Mouse (Mus musculus) frontal cortex, adult 2 months (tissue): Measurements from ENCODE around the gene Lrp2. TPM values are rescaled to one million over a fixed set of nuclear protein-coding genes. Genes with fewer than 3 reads are reported as not detected.

Experiments
- DNase-seq, 2 experiments: peaks; one replicate each; pipeline ENCODE4 v3.0.0; 2022; ENCODE audit warnings: low spot score in 1 of 2; ENCODE audit errors: extremely low spot score in 1 of 2
- polyA plus RNA-seq: library from polyadenylated mRNA; depleted of rRNA; stranded (reverse); fragments of >200 nt; gene quantifications from 2 replicates; pipeline ENCODE4 v1.2.3, GENCODE M21; 2012; rRNA removed

The Lrp2 gene
- 0.06 and 0.11 TPM in 2 replicates for polyA plus RNA-seq

- DNase-seq: no peak
These were observed at the start of gene Lrp2 for GRCm38 (mm10) chr2:69585886-69586398. TSS of gene Lrp2 (minus strand) at chr2:69586065.

DNA sequence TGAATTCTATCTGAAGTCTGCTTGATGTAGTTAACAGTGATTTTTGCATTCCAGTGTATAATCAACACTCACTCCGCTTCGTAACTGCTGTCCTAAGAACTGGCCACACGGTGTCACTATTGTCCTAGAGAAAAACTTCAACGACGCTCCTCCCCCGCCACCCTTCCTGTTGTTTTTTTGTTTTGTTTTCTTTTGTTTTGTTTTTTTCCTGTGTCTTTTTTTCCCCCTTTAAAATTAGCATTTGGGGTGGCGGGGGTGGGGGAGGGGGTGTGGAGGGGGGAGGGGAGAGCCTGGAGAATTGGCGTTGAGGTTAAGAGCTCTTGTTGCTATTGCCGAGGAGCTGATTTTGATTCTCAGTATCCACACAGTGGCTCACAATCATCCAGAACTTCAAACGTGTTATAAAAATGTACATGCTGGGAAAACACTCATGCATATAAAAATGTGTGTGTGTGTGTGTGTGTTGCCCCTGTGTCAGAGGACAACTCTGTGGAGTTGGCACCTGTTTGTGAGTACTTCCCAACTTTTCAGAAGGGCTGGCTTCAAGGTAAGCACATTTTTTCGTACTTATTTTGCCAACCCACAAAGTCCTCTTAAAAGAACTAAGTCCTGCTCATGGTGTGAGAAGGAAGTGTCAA is 49.3 kb upstream of the Lrp2 start:
- peak in 1 of 2 experiments; percentile 62 for DNase-seq

GRCm38 (mm10) chr2:69631449-69631848 is 45.6 kb upstream of the Lrp2 start:
- DNase-seq: no peak

DNA sequence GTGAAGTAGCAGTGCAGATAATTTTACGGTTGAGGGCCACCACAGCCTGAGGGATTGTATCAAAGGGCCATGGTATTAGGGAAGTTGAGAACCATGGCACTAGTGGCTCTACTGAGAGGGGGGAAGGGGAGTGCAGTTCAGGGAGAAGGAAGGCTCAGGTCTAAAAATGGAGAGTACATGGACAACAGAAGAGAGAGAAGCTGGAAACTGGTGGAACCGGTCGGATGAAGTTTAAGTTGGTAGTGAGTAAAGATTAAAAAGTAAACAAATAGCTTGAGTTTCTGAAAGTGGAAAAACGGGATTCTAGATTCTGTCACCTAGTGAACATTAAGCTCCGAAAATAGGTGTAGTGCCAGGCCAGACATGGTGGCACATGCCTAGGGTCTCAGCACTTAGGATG is 44.9 kb upstream of the Lrp2 start:
- no peak for DNase-seq

DNA sequence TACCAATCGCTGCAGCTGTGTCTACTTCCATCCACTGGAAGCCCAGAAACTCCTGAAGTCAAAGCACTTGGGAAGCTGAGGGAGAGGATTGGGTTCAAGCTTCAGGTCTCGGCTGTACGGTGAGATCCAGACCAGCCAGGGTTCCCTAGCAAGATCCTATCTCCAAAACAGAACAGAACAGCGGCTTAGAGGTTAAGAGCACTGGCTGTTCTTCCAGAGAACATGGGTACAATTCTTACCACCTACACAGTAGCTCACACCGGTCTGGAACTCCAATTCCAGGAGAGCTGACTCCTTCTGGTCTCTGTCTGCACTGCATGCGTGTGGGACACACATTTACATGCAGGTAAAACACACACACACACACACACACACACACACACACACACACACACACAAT is 44.0 kb upstream of the Lrp2 start:
- DNase-seq: no peak

GRCm38 (mm10) chr2:69629215-69629614 is 43.4 kb upstream of the Lrp2 start:
- no peak for DNase-seq

- DNase-seq: no peak
These were observed 33.4 kb upstream of the Lrp2 start for GRCm38 (mm10) chr2:69619286-69619685.

DNA sequence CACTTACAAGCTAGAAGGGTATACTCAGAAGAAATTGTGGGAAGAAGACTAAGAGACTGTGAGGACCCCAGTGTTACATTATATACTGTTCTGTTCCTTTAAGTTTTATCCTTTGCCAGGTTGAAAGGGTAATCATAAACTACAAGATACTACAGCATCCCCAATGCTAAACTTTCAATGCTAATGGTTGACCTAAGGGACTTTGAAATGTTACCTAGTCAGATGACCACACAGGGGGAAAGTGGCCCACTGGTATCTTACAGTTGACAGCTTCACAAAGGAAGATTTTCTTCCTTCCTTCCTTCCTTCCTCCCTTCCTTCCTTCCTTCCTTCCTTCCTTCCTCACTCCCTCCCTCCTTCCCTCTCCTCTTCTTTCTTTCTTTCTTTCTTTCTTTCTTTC is 32.5 kb upstream of the Lrp2 start:
- DNase-seq: no peak

DNA sequence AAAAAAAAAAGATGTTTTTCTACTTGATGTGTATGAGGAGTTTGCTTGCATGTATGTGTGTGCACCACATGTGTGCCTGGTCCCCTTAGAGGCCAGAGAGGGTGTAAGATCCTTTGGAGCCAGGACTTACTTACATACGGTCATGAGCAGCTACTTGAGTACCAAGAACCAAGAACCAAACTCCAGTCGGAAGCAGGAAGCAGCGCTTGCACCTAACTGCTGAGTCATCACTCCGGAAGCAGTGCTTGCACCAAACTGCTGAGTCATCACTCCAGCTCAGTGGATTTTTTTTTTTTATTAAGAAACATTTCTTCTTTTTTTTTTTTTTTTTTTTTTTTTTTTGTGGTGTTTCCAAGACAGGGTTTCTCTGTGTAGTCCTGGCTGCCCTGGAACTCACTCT is 27.4 kb upstream of the Lrp2 start:
- peak in 1 of 2 experiments; percentile 26 for DNase-seq

- no peak for DNase-seq
These were observed 26.9 kb upstream of the Lrp2 start for GRCm38 (mm10) chr2:69612716-69613115.

GRCm38 (mm10) chr2:69612237-69612636 is 26.4 kb upstream of the Lrp2 start:
- no peak for DNase-seq

GRCm38 (mm10) chr2:69606621-69607020 is 20.8 kb upstream of the Lrp2 start:
- no peak for DNase-seq

DNA sequence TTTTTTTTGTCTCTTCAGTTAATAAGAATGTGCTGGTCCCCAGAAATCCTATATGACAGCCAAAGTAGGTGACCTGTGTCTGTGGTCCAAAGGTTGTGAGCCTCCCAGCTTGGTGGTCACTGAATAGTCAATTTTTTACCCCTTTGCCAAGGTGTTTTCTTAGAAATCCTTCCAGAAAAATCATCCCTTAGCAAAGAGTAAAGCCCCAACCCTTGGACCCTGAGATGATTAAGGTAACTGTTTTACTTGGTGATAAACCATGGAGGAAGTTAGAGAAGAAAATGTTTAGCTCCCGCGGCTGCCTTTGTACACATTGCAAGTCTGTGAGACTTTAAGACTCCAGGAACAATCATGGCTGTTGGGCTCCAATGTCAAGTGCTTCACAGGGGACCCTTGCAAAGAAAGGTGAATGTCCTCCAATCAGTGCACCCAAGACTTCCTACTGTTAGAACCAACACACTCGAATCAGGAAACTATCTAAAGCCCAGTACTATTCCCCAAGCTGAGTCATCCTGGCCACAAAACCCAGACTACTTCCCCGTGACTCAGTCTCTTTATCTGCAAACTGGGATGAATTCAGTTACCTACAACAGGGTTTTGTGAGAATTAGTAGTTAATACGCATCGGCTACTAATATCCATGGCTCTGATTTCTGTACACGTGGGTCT is 18.0 kb upstream of the Lrp2 start:
- no peak for DNase-seq

GRCm38 (mm10) chr2:69593168-69593567 is 7.3 kb upstream of the Lrp2 start:
- DNase-seq: no peak

DNA sequence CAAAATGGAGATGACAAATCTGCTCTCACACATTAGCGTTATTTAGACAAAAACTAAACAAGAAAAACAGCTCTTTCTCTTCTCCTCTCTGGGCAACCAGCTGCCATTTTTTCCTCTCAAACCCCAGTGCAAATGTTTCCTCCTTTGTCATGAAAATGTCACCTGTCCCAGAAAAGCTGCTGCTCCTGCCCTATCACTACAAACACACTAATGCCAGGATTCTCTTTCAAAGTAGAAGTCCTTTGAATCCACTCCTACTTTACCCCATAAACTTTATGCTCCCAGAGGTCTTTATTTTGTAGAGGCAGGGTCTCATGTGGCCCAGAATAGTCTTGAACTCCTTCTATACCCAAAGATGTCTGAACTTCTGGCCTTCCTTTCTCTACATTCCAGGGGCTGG is 6.7 kb upstream of the Lrp2 start:
- DNase-seq: no peak

GRCm38 (mm10) chr2:69591966-69592505 is 6.2 kb upstream of the Lrp2 start:
- no peak for DNase-seq

DNA sequence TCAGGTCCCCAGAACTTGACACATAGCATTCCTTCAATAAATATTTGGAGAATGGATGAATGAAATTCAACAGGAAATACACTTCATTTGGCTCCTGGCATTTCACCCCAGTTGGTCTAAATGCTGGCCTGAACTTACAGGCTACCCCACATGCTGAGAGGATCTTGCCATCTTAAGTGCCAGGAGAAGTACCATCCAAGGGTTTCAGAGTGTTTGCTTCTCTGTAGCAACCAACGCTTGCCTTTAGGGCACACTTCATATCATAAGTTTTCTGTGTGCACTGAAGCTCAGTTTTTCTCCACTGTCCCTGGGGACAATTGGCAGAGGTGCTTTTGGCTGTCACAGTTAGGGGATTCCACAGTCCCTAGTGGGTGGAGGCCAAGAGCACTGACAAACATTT is 4.7 kb upstream of the Lrp2 start:
- DNase-seq: no peak

DNA sequence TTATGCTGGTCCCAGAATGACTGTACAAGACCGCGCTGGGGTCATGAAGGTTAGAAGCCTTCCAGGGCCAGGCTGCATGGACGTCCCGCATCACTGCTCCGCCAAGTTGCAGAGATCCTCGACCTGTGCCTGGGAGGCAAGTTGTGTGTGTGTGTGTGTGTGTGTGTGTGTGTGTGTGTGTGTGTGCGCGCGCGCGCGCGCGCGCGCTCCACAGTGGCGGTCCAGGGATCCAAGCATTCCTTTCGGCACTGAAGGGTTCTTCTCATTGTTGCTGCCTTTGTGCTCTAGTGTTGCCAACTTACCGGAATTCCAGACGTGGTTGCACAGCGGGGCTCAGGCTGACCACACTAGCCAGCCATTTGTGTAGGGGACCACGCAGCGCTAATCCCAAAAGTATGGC is 2.0 kb upstream of the Lrp2 start:
- DNase-seq: no peak

DNA sequence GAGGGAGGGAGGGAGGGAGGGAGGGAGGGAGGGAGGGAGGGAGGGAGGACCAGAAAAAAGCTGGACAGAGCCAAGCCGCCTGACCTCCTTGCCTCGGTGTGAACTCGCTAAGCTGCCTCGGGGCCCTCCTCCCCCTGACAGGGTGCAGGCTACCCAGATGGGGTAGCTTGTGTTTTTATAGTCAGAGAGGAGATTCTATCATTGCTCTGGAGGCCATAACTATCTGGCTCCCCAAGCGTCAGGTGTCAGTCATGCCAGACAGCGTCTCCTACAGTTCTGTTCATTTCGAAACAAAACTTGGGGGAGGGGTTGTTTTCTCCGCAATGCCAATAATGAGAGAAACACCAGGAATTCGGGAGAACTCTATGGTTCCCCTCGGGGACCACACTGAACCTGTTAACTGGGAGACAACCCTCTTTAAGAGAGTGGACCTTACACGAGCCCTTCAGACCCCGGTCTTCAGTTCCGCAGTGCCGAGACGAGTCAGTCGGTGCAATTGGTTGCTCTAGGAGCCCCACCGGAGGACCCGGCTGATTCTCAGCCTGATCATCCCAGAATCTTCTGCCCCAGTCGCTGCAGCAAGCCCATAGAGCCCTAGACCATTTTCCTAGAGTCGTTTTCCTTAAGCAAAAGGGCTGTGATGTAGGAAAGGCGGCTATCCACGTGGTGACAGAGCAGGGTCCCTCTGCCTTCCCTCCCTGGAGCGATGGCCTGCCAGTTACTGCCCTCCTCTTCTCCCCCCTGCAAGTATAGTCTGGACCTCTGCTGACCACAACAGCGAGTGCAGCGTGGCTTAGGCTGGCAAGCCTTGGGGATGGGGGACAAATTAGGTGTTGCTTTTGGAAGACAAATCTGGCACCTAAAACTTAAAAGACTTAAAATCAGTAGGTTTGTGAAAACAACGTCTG is 1.2 kb upstream of the Lrp2 start:
- DNase-seq: no peak

- no peak for DNase-seq
These were observed 527 bp downstream of the Lrp2 start for GRCm38 (mm10) chr2:69585191-69585885.
